Mouse (Mus musculus): Measurements from ENCODE around the gene Lsm8. TPM values are rescaled to one million over a fixed set of nuclear protein-coding genes. Genes with fewer than 3 reads are reported as not detected.
A peak's percentile ranks its signal among the peaks of the same experiment; 100 is the strongest.
"Not testable (repeated sequence)": the region's sequence is repeated elsewhere in the genome, so short reads cannot be mapped to it uniquely, and the experiment has no call there.

Gene Lsm8
- polyA plus RNA-seq (2015; fragmentation: Nextera tagmentation; extraction: Ambion mirVana): 94.1 and 97.6 TPM in 2 replicates

GRCm38 (mm10) chr6:18848051-18848701, at the start of gene Lsm8:
Gene Lsm8, plus strand, starts transcription at chr6:18848579.
- ATAC-seq: peak; percentile 100
- H3K27me3 ChIP-seq (ENCODE audit: control insufficient read depth, insufficient read depth, low read depth, low read length): no peaks in the 10 kb centered on the region
- peak within 1 kb of the TSS; percentile 93 for H3K27ac ChIP-seq (ENCODE audit: low read length)
- H3K4me1 ChIP-seq (ENCODE audit: control insufficient read depth, insufficient read depth, low read length): peaks cover 11% of the 10 kb centered on the region
- H3K4me3 ChIP-seq (ENCODE audit: low read depth, low read length): peak within 1 kb of the TSS; percentile 91
- H3K36me3 ChIP-seq (ENCODE audit: control insufficient read depth, insufficient read depth, low read length): no peaks in the 10 kb centered on the region
- H3K9ac ChIP-seq (ENCODE audit: low read depth, low read length): peak within 1 kb of the TSS; percentile 96
- WGBS: 1% methylated on average over 37 of the region's 37 CpGs
- H3K9me3 ChIP-seq (replicated peaks; ENCODE audit: control insufficient read depth, low read length, poor library complexity, severe bottlenecking): no peaks in the 10 kb centered on the region
- peak within 1 kb of the TSS; percentile 71 for H3K4me2 ChIP-seq (ENCODE audit: low read length)

- no peaks in the 10 kb centered on the region for H3K27me3 ChIP-seq (ENCODE audit: control insufficient read depth, insufficient read depth, low read depth, low read length)
- H3K27ac ChIP-seq (ENCODE audit: low read length): no peak overlapping the region
- no peak overlapping the region for H3K9ac ChIP-seq (ENCODE audit: low read depth, low read length)
- no peak for ATAC-seq
- no peak overlapping the region for H3K4me3 ChIP-seq (ENCODE audit: low read depth, low read length)
- H3K4me1 ChIP-seq (ENCODE audit: control insufficient read depth, insufficient read depth, low read length): no peaks in the 10 kb centered on the region
- H3K9me3 ChIP-seq (replicated peaks; ENCODE audit: control insufficient read depth, low read length, poor library complexity, severe bottlenecking): no peaks in the 10 kb centered on the region
- 88% methylated on average over 2 of the region's 2 CpGs for WGBS
- no peak overlapping the region for H3K4me2 ChIP-seq (ENCODE audit: low read length)
- H3K36me3 ChIP-seq (ENCODE audit: control insufficient read depth, insufficient read depth, low read length): no peaks in the 10 kb centered on the region
Observed at GRCm38 (mm10) chr6:18800869-18801511, 47.4 kb upstream of the Lsm8 start.

GRCm38 (mm10) chr6:18812623-18813022, 35.8 kb upstream of the Lsm8 start:
- H3K9me3 ChIP-seq (replicated peaks; ENCODE audit: control insufficient read depth, low read length, poor library complexity, severe bottlenecking): no peaks in the 10 kb centered on the region
- no peak overlapping the region for H3K27ac ChIP-seq (ENCODE audit: low read length)
- H3K36me3 ChIP-seq (ENCODE audit: control insufficient read depth, insufficient read depth, low read length): no peaks in the 10 kb centered on the region
- no peak overlapping the region for H3K4me3 ChIP-seq (ENCODE audit: low read depth, low read length)
- no peak overlapping the region for H3K9ac ChIP-seq (ENCODE audit: low read depth, low read length)
- WGBS: 93% methylated on average over 1 of the region's 1 CpGs
- no peak for ATAC-seq
- no peak overlapping the region for H3K4me2 ChIP-seq (ENCODE audit: low read length)
- no peaks in the 10 kb centered on the region for H3K27me3 ChIP-seq (ENCODE audit: control insufficient read depth, insufficient read depth, low read depth, low read length)
- H3K4me1 ChIP-seq (ENCODE audit: control insufficient read depth, insufficient read depth, low read length): no peaks in the 10 kb centered on the region

- H3K4me2 ChIP-seq (ENCODE audit: low read length): no peak overlapping the region
- H3K27me3 ChIP-seq (ENCODE audit: control insufficient read depth, insufficient read depth, low read depth, low read length): no peaks in the 10 kb centered on the region
- H3K9ac ChIP-seq (ENCODE audit: low read depth, low read length): no peak overlapping the region
- no peak overlapping the region for H3K27ac ChIP-seq (ENCODE audit: low read length)
- H3K4me1 ChIP-seq (ENCODE audit: control insufficient read depth, insufficient read depth, low read length): no peaks in the 10 kb centered on the region
- no peaks in the 10 kb centered on the region for H3K9me3 ChIP-seq (replicated peaks; ENCODE audit: control insufficient read depth, low read length, poor library complexity, severe bottlenecking)
- WGBS: 71% methylated on average over 2 of the region's 2 CpGs
- no peaks in the 10 kb centered on the region for H3K36me3 ChIP-seq (ENCODE audit: control insufficient read depth, insufficient read depth, low read length)
- no peak for ATAC-seq
- H3K4me3 ChIP-seq (ENCODE audit: low read depth, low read length): no peak overlapping the region
Observed at GRCm38 (mm10) chr6:18815606-18816005, 32.8 kb upstream of the Lsm8 start.

- H3K9me3 ChIP-seq (replicated peaks; ENCODE audit: control insufficient read depth, low read length, poor library complexity, severe bottlenecking): no peaks in the 10 kb centered on the region
- no peak overlapping the region for H3K27ac ChIP-seq (ENCODE audit: low read length)
- 13% methylated on average over 4 of the region's 4 CpGs for whole genome bisulfite sequencing
- H3K4me3 ChIP-seq (ENCODE audit: low read depth, low read length): no peak overlapping the region
- ATAC-seq: no peak
- no peaks in the 10 kb centered on the region for H3K27me3 ChIP-seq (ENCODE audit: control insufficient read depth, insufficient read depth, low read depth, low read length)
- no peaks in the 10 kb centered on the region for H3K36me3 ChIP-seq (ENCODE audit: control insufficient read depth, insufficient read depth, low read length)
- no peak overlapping the region for H3K9ac ChIP-seq (ENCODE audit: low read depth, low read length)
- no peak overlapping the region for H3K4me2 ChIP-seq (ENCODE audit: low read length)
- no peaks in the 10 kb centered on the region for H3K4me1 ChIP-seq (ENCODE audit: control insufficient read depth, insufficient read depth, low read length)
Observed at GRCm38 (mm10) chr6:18819343-18819742, 29.0 kb upstream of the Lsm8 start.

- no peaks in the 10 kb centered on the region for H3K36me3 ChIP-seq (ENCODE audit: control insufficient read depth, insufficient read depth, low read length)
- no peaks in the 10 kb centered on the region for H3K4me1 ChIP-seq (ENCODE audit: control insufficient read depth, insufficient read depth, low read length)
- ATAC-seq: no peak
- no peak overlapping the region for H3K9ac ChIP-seq (ENCODE audit: low read depth, low read length)
- H3K9me3 ChIP-seq (replicated peaks; ENCODE audit: control insufficient read depth, low read length, poor library complexity, severe bottlenecking): no peaks in the 10 kb centered on the region
- H3K27me3 ChIP-seq (ENCODE audit: control insufficient read depth, insufficient read depth, low read depth, low read length): no peaks in the 10 kb centered on the region
- WGBS: 74% methylated on average over 4 of the region's 4 CpGs
- no peak overlapping the region for H3K4me2 ChIP-seq (ENCODE audit: low read length)
- no peak overlapping the region for H3K4me3 ChIP-seq (ENCODE audit: low read depth, low read length)
- no peak overlapping the region for H3K27ac ChIP-seq (ENCODE audit: low read length)
Observed at GRCm38 (mm10) chr6:18820246-18820645, 28.1 kb upstream of the Lsm8 start.

GRCm38 (mm10) chr6:18822812-18823211, 25.6 kb upstream of the Lsm8 start:
- no peak for ATAC-seq
- Histone ChIP-seq H3K27ac (ENCODE audit: low read length) (no peak overlapping the region), H3K9ac (ENCODE audit: low read depth, low read length) (no peak overlapping the region)

GRCm38 (mm10) chr6:18832958-18833357, 15.4 kb upstream of the Lsm8 start:
- Histone ChIP-seq H3K36me3 (ENCODE audit: control insufficient read depth, insufficient read depth, low read length) (no peaks in the 10 kb centered on the region), H3K27me3 (ENCODE audit: control insufficient read depth, insufficient read depth, low read depth, low read length) (no peaks in the 10 kb centered on the region), H3K4me1 (ENCODE audit: control insufficient read depth, insufficient read depth, low read length) (no peaks in the 10 kb centered on the region), H3K27ac (ENCODE audit: low read length) (no peak overlapping the region), H3K4me2 (ENCODE audit: low read length) (no peak overlapping the region), H3K9me3 (replicated peaks; ENCODE audit: control insufficient read depth, low read length, poor library complexity, severe bottlenecking) (no peaks in the 10 kb centered on the region), H3K4me3 (ENCODE audit: low read depth, low read length) (no peak overlapping the region), H3K9ac (ENCODE audit: low read depth, low read length) (no peak overlapping the region)
- WGBS: 80% methylated on average over 1 of the region's 1 CpGs
- no peak for ATAC-seq

More at GRCm38 (mm10) chr6:18822812-18823211, 25.6 kb upstream of the Lsm8 start:
- 77% methylated on average over 1 of the region's 1 CpGs for WGBS
- no peaks in the 10 kb centered on the region for H3K27me3 ChIP-seq (ENCODE audit: control insufficient read depth, insufficient read depth, low read depth, low read length)
- H3K9me3 ChIP-seq (replicated peaks; ENCODE audit: control insufficient read depth, low read length, poor library complexity, severe bottlenecking): no peaks in the 10 kb centered on the region
- no peaks in the 10 kb centered on the region for H3K36me3 ChIP-seq (ENCODE audit: control insufficient read depth, insufficient read depth, low read length)
- H3K4me1 ChIP-seq (ENCODE audit: control insufficient read depth, insufficient read depth, low read length): no peaks in the 10 kb centered on the region
- H3K4me2 ChIP-seq (ENCODE audit: low read length): no peak overlapping the region
- no peak overlapping the region for H3K4me3 ChIP-seq (ENCODE audit: low read depth, low read length)

GRCm38 (mm10) chr6:18844529-18844928, 3.9 kb upstream of the Lsm8 start:
- ATAC-seq; H3K4me1 ChIP-seq (ENCODE audit: control insufficient read depth, insufficient read depth, low read length): not testable (repeated sequence)

More at GRCm38 (mm10) chr6:18844529-18844928, 3.9 kb upstream of the Lsm8 start:
- H3K27me3 ChIP-seq (ENCODE audit: control insufficient read depth, insufficient read depth, low read depth, low read length); H3K4me3 ChIP-seq (ENCODE audit: low read depth, low read length); H3K4me2 ChIP-seq (ENCODE audit: low read length); H3K9ac ChIP-seq (ENCODE audit: low read depth, low read length); H3K36me3 ChIP-seq (ENCODE audit: control insufficient read depth, insufficient read depth, low read length); H3K9me3 ChIP-seq (replicated peaks; ENCODE audit: control insufficient read depth, low read length, poor library complexity, severe bottlenecking); H3K27ac ChIP-seq (ENCODE audit: low read length): not testable (repeated sequence)
- WGBS: 86% methylated on average over 4 of the region's 11 CpGs

Data from midbrain, embryonic 16.5 days (tissue).